Mouse (Mus musculus) urinary bladder, postnatal 36 days (tissue): ENCODE measurements at regions not wholly inside any gene's neighbourhood (a gene's known extent, or its start where the extent isn't known, plus 50 kb on each side); places are given as distances from the start of the nearest gene placed in this dataset.

Experiments
- DNase-seq, 2 experiments: peaks; one replicate each; pipeline ENCODE4 v3.0.0; 2022; ENCODE audit warnings: low spot score in 2 of 2, mixed read lengths in 1 of 2

DNA sequence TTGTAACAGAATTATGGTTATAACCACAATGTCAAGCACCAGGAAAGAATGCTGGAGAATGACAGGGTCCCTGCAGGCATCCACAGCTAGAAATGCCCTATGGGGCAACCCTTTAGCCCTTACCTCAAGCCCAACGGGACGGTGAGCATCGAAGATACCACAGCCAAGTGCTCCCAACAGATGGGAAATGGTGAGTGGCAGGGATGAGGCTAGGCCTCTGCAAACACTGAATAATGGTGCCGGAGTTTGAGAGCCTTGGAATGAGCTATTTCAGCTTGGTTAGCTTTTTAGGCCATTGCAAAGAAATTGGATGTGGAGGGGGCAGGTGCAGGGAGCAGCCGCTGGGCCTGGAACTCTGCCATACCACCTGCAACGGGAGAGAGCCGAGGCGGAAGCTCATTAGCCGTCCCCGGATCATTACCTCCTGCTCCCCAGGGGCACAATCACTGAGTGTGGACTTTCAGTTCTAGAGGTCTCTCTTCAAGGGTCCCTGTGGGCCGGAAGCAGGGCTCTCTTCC, 117.9 kb downstream of the Usp31 start:
- DNase-seq = no peak

DNA sequence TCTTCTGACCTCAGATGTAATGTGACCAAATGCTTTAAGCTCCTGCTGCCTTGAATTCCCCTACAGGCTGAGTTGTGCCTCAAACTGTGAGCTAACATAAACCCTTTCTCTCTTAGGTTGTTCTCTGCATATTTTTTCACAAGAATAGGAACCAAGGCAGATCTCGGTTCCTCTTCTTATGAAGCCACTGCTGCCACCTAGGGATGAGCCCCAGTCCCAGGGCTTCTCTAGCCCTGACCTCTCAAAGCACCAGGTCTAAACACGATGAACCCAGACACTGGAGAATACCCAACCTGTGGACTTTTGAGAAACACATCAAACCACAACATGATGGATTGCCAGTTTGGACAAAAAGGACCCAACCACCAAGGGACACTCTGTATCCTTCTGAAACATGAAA, 119.3 kb downstream of the Usp31 start:
- DNase-seq = no peak

DNA sequence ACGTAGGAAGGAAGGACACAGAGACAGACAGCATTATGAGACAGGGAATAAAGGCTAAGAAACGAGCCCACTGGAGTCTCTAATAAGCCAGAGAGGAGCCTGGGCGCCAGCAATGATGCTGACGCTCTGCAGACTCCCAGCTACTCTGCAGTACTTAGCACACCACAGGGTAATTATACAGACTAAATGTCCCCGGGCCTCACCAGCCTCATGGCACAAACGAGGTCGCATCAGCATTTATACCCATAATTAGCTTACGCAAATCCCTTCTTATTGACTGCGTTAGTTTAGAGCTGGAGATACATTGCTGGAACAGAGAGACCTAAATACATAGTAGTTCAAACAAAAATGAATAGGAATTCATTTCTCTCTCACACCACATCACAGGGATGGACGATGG, 121.3 kb downstream of the Usp31 start:
- DNase-seq = no peak

DNA sequence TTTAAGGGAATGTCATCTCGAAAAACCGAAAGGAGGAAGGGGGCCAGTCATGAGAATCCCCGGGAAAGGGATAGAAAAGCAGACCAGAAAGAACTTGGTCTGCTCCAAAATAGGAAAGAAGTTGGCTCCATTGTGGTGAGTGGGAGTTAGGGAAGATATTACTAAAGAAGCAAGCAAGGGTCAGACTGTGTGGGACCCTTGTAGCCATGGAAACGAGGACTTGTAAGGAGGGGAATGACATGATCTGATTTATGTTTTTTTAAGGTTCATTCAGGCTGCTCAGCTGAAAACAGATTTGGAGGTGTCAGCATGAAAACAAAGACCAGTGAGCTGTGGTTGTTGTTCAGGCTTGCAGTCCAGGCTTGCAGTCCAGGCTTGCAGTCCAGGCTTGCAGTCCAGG, 127.6 kb downstream of the Usp31 start:
- no peak for DNase-seq

DNA sequence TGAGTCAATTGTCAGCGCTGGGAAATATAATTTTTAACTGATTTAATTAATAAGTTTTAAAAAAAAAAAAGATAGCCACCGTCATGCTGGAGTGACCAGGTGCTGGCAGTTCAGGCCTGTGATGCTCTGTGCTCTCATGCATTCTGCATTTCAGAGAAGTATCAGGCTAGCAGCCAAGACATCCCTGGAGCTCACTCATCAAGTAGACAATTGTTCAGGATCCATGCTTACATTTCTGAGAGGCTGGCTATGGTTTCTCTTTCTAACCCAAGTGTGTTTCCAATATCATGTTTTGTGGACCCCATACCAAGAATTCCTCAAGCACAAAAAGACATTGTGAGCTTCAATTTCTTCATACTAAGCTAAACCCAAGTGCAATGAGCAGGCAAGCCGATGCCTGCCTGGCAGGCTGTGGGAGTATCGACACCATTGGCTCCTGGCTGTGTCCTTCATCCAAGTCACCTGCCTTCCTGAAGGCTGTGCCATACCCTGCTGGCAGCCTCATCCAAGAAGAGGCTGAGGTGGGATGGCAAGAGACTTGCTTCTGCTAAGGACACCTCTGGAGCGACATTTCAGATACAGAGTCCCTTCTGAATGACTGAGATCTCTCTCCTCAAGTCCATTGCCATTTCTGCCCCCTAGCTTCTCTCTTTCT, 134.2 kb downstream of the Usp31 start:
- DNase-seq = no peak

DNA sequence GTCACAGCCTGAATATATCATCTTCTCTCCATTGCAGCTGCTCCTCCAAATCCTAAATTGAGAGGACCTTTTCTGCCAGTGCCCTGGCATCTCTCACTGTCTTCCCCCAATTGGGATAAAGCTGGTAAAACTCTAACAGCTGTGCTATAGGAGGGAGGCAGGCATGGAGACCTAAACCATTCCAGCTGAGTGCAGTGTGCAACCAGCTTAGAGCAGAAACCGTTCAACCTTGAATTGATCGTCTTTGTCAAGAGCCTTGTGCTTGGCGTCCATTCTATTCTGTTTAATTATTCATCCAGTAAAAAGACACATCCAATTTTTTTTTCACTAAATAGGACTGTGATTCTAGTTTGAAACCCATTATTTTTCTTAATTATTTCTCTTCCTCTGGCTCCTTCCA, 135.3 kb downstream of the Usp31 start:
- no peak for DNase-seq

DNA sequence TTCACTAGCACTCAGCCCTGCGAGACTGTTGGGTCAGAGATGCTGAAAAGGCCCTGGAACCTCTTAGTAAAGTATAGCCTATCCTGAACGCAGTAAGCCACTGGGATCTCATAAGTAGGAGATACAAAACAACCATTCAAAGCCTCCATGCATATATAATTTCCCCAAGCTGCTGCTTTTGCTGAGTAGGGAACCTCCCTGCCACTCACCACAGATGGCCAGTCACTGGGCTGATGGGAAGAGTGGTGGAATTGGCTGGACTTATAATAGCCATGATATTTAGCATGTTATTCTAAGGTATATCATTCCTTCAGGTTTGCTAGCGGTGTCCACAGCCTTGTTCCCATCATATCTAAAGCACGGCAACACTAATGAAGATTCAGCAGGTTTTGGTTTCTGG, 135.8 kb downstream of the Usp31 start:
- no peak for DNase-seq

DNA sequence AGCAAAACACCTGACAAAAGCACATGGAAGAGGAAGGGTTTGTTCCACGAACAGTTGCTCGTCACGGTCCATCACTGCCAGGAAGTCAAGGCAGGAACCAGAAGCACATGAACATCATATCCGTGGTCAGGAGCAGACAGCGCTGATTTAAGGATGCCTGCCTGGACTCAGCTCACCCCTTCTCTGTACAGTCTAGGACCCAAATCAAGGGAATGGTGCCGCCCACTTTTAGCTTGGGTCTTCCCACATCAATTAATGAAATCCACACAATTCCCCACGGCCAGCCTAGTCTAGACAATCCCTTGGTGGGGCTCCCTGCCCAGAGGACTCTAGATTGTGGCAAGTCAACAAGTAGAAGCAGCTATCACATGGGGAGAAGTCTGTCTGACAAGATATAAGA, 137.8 kb downstream of the Usp31 start:
- DNase-seq = no peak

DNA sequence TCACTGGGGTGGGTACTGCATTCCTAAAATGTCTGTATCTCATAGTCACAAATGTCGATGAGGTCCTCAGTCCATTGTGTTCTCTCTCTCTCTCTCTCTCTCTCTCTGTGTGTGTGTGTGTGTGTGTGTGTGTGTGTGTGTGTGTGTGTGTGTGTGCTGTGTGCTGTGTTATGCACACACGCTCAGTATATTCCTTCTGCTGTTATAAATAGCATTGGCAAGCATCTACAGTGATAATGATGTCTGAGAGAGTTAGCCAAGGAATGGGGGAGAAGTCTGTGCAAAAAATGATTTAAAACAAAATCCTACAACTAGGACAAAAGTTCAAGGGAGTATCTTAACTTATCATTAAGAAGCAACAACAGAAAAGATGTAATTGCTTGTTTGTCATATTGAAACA, 139.0 kb downstream of the Usp31 start:
- DNase-seq = no peak

DNA sequence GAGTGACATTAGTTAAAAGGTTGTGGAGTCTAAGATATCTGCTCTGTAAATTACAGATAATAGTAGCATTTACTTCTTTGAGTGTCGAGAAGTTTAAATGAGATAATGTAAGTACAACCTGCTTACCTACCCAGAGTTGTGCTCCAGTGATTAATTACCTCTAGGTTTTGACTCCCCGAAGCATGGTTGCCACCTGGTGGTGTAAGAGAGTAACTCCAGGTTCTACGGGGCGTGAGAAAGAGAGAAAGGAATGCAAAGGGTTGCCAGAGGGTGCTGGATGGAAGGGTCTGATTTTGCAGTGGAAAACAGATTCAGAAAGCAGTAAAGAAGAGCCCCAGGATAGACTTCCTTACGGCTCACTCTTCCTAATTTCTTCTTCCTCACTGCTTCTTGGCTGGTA, 143.5 kb downstream of the Usp31 start:
- DNase-seq = peak; percentile 10 to 20

DNA sequence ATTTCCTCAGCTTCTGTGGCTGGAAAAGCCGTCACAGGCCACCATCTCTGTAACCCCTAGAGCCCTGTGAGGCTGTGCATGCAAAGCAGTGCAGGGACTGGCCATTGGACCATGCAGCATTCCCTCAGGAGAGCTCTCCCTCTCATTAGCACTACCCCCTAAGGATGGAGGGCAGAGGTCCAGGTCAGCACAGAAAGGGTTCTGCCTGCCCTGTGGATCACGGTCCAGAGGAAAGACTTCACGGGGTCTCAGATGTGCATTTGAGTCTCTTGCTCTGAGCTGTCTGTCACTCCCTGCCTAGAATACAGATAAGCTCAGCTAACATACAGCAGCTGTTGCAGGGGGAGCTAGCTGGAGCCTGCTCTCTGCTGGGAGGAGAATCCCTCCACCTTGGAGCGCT, 151.6 kb downstream of the Usp31 start:
- DNase-seq = no peak
